Mouse (Mus musculus) right cerebral cortex, postnatal 25 days (tissue): Measurements from ENCODE around the gene Cadps.

ENCODE experiments used
- DNase-seq: peaks from one replicate; pipeline ENCODE4 v3.0.0; 2022

The Cadps gene

DNA sequence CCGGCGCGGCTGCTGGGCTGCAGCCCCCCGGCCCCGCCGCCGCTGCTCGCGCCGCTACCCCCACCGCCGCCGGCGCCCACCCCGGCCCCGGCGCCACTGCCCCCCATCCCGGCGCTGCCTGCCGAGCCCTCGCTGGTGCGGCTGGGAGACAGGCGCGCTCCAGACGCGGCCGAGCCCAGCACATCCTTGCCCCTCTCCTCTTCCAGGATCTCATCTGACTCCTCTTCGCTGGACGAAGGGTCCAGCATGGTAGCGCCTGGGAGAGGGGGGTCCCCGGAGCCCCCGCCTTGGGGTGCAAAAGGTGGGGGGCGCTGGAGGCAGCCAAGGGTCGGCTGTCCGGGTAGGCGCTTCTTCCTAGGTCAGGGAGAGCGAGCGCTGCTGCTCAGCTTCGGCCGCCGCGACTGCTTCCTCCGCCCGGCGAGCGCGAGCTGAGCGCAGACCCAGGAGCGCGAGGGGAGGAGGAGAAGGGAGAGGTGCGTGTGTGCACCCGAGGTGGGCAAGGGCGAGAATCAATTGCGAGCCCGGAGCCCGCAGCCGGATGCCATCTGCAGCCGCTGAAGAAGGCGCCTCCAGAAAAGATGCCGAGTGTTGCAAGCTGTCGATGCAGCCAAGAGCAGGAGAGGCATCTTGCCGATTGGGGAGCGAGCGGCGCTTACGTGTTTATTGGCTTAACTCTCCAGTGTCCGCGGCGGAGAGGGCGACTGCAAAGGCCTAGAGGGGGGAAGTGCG, at the start of gene Cadps:
TSS of gene Cadps (minus strand) at position 589 of the 729 bp plus-strand sequence.
- DNase-seq = peak; percentile 84

GRCm38 (mm10) chr14:12869605-12870004, 46.7 kb upstream of the Cadps start:
- no peak for DNase-seq

DNA sequence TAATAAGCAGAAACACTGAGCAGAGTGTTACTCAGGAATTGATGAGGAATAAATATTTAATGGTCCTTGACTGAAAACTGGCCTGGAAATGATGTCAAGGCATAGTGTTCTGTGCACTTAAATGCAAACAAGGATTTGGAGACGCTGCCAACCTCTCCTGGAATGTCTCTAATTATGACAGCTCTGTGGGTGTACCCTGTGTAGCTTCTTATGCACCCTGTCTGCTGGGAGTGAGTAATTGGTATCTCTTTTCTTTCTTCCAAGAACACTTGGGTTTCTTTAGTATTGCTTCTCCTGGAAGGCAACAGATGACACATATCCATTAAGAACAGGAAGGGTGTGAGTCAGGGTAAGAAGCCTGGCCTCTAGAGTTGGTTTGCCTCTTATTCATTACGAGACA, 42.4 kb upstream of the Cadps start:
- DNase-seq = no peak

GRCm38 (mm10) chr14:12843860-12844259, 21.0 kb upstream of the Cadps start:
- no peak for DNase-seq

GRCm38 (mm10) chr14:12839471-12839870, 16.6 kb upstream of the Cadps start:
- DNase-seq = no peak

DNA sequence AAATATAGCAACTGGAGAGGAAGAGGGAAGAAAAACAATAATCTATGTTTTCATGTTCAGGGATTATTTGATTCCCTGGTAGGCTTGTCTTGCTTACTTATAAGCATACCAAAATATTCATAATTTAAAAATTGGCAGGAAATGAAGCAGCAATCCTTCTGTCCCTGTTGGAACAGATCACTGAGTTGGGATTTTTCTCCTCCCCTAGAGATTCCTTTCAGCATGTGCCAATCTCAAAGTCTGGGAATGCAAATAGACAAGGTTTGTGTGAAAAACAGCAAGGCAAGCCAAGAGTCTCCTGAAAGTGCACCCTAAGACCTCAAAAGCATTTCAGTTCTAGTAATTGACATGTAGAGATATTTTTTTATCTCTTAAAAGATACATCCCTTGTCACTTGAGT, 16.1 kb upstream of the Cadps start:
- DNase-seq = no peak

DNA sequence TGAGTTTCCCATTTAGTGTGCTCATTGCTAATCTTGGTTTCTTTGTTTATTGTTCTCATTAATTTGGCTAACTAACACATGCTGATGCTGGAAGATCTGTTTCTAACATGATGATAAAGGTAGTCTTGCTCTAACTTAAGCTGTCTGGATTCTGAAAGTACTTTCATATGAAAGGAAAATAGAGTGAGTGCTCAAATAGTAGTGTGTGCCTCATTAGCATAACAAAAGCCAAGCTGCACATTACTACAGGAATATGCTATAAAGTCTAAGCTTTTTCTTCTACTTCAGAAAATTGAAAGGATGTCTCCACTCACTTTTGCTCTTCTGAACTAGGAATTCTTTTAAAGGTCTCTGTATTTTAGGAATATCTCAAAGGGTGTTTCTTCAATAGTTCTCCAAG, 15.4 kb upstream of the Cadps start:
- DNase-seq = no peak

DNA sequence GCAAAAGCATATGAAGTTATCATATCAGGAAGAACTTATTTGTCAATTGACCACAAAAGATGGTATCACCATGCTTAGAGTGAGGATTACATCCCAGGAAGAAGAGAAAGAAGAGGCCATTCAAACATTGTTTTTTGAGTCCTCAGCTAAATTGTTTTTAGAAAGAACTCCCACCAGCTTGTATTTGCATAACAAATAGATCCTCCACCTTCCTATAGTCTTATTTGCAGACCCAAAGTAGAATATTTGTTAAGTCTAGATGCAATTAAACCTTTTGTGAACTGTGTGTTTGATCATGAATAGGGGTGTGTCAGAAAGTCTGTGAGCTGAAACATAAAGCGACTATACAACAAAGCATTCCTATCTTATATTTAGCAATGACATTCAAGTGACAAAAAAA, 15.0 kb upstream of the Cadps start:
- no peak for DNase-seq

DNA sequence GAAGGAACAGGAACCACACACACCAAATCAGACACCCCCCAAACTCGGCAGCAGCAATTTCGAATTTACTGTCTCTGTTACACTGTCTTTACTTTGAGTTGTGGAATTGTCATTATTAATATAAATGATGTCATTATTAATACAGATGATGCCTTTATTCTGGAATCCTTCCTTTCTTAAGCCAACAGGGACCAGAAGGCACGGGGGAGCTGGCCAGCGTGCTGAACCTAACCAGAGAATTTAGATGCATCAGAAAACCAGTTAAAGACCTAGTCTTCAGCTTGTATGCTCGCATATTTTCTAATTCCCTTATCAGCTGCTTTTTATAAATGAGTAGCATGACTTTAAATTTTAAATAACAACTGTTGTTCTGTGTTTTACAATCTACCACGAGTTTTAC, 902 bp upstream of the Cadps start:
- no peak for DNase-seq

- peak; percentile 75 for DNase-seq
Observed at GRCm38 (mm10) chr14:12821831-12822490, 918 bp downstream of the Cadps start.

DNA sequence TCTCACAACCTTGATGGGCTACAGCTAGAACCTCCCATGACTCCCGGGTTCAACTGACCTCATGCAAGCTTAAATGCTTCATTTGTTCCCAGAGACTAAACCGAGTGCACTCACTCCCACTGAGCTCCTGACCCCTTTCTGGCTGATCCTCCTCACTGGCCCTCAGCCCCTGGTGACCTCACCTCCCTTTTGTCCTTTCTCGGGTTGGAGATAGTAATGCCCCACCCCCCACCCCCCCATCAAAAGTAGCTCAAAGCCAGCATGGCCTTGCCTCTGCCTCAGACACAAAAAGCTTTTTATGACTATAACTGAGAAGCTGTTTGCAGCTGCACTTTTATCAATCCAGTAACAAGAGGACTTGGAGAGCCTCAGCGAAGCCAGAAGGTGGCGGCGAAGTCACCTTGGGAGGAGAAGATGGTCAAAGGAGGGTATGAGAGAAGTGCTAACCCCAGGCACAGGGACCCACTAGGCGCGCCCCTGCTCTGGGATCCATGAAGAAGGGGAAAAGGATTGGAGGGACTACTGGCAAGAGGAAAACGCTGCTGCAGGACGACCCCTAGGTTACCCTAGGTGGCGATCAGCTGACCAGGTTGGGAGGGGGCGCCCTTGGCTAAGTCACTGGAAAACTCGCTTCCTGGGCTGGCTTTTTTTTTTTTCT, 1.6 kb downstream of the Cadps start:
- peak; percentile 23 for DNase-seq

DNA sequence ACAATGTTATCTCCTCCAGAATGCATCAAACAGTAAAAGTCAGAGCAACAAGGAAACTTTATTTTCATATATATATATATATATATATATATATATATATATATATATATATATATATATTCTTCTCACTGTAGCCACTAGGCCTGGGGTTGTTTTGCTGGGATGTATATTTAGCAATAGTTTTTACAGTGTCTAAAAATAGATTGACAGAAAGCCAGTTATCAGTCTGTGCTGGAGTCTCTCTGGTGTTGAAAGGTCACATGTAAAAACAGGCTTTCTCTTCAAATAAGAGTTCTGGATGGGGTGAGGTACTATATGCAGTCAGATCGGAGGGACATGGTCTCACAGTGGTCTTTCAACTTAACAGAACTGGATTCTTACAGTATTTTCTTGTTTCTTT, 2.7 kb downstream of the Cadps start:
- DNase-seq = no peak

DNA sequence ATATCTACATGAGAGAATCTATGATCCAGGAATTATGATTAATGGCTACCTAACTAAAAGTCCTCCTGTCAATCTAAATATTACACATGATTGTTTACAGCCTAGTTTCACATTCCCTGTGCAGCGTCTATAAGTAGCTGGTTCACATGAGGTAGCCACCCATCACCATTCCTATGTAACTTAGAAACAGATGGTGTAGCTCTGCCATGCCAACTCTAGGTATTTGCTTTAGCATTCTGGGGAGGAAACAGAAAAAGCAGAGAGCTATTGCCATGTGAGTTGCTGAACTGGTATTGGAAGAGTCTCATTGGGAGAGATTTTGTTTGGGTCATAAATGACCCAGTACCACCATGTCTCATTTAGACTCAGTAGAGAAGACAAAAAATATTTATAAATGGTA, 4.4 kb downstream of the Cadps start:
- no peak for DNase-seq

DNA sequence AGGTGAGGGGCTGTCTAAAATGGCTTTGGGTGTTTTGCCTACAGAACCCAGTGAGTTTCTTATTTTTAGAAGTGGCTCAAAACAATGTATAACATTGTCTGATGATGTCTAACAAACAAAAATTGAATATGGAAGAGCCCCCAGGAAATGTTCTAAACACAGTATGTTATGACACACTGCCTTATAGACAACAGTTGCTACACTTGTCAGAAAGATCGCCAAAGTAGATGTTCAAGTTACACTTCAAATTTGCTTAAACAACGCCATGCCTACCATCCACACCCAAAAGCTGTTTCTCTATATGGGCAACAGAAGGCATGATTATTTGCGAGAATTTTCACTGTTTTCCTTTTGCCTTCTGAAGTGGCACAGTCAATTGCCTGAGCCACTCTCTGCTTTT, 10.8 kb downstream of the Cadps start:
- no peak for DNase-seq

- DNase-seq = no peak
Observed at GRCm38 (mm10) chr14:12802995-12803394, 19.9 kb downstream of the Cadps start.

DNA sequence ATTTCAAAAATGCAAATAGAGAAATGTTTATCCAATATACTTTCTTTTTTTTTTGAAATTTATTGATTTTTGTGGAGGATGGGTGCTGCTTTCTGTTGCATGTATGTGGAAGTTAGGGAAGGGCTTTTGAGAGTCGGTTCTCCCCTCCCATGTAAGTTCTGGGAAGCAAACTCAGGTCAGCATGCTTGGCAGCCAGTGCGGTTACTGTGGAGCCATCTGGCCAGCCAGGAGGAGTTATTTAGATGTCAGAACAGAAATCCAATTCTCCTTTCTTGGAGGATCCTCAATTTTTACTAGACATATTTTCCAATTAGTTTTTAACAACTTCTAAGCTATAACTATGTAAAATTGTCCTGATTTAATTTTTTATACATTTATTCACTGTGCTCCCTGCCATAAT, 21.8 kb downstream of the Cadps start:
- DNase-seq = no peak

- DNase-seq = no peak
Observed at GRCm38 (mm10) chr14:12798926-12799325, 24.0 kb downstream of the Cadps start.

GRCm38 (mm10) chr14:12784296-12784695, 38.6 kb downstream of the Cadps start:
- no peak for DNase-seq

DNA sequence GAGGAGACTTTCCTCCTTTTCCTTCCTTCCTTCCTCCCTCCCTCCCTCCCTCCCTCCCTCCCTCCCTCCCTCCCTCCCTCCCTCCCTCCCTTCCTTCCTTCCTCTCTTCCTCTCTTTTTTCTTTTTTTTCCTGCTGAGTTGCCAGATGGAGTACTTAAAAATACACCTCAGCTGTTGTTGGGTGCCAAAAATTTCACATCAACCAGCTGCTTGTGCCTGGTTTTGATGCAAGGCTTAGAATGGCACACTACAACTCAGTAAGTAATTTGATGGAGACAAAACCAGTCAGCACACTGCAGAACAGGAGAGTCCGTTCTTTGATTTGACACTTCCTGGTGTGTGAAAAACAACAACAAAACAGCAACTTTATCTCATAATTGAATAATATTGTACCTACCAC, 42.9 kb downstream of the Cadps start:
- DNase-seq = no peak

GRCm38 (mm10) chr14:12777990-12778389, 44.9 kb downstream of the Cadps start:
- DNase-seq = peak; percentile 32

DNA sequence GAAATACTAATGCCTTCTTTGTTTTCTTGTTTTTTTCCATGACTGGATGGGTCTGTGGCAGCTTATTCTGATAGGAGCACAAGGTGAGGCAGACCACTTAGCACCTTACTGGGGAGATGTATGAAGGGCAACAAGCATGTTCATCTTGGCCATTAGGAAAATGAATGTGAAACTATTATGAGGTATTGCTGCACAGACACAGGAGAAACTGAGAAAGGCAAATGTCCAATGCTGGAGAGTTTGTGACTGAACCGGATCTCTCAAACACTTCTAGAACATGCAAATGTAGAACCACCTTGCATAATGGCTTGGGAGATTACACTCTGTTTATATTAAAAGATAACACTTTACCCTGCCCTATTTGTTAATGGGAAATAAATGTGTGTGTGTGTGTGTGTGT, 54.0 kb downstream of the Cadps start:
- DNase-seq = no peak

- peak; percentile 31 for DNase-seq
Observed at GRCm38 (mm10) chr14:12753237-12753636, 69.6 kb downstream of the Cadps start.

DNA sequence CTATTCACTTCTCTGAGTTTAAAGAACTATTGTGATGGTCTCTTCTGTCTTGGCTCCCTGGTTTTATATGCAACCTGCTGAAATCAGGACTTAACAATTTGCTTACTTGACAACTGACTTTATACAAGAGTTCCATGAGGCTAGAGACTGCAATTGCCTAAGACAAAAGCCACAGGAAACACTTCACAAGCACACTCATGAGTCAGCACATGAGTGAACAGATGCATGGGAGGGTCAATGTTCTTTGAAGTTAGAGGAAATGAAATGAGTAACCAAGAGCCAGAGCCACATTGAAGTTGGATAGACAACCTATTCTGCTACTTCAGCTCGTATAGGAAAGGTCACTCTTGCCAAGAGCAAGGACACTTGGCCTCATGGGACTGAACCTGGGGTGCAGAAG, 71.1 kb downstream of the Cadps start:
- no peak for DNase-seq

DNA sequence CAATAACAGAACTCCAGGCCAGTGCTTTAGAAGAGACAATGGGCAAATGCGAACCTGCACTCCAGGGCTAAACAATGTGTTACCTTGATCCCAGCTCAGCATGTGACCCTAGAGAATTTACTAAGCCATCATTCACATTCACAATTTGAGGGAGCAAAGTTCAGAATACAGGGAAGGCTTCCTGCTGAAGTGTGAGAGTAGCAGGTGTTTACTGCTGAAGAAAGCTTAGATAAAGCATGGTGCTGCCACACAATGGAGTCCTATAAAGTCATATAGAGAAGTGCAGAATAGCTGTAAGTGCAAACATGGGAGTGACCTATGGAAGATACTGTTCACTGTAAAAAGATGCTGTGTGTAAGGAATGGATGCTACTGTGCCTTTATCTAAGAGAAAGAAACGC, 91.9 kb downstream of the Cadps start:
- no peak for DNase-seq
